Mouse (Mus musculus) small intestine, adult 2 months (tissue): ENCODE measurements around the gene Pde8b.

Experiments
- CTCF ChIP-seq: fragments of 200-500 bp; IDR thresholded peaks from 2 replicates; pipeline ENCODE4 v1.5.1; 2012; ENCODE audit warnings: low read depth, mild to moderate bottlenecking, control low read depth, inconsistent platforms, low read length, moderate library complexity, mixed read lengths; ENCODE audit not compliant: insufficient replicate concordance, insufficient read length; ENCODE audit errors: extremely low read depth
- POLR2A ChIP-seq: fragments of 200-500 bp; IDR thresholded peaks from 2 replicates; pipeline ENCODE4 v1.6.1; 2012; ENCODE audit warnings: low read depth, mild to moderate bottlenecking, control low read depth, inconsistent platforms, low read length, moderate library complexity

GRCm38 (mm10) chr13:95212320-95212719 lies 37.8 kb downstream of the Pde8b start:
- TF ChIP-seq CTCF (no peak), POLR2A (no peak)
